Mouse (Mus musculus) E14TG2a.4 (cell line): ENCODE data around the gene Map7.

Experiments
- CTCF ChIP-seq: conservative IDR thresholded peaks from 2 replicates; pipeline ENCODE4 v1.5.1; 2014; ENCODE audit warnings: low read length
- NANOG ChIP-seq: IDR thresholded peaks from 2 replicates; pipeline ENCODE4 v1.6.1; 2014; ENCODE audit warnings: borderline replicate concordance, low read length, mixed read lengths

- TF ChIP-seq CTCF (no peak), NANOG (no peak)
Measured at GRCm38 (mm10) chr10:20190139-20190747, 42.0 kb downstream of the Map7 start.
